Mouse (Mus musculus) ES-E14 (cell line): Measurements from ENCODE around the gene Cic.
A peak's percentile ranks its signal among the peaks of the same experiment; 100 is the strongest.

ENCODE experiments used
- CHD2 ChIP-seq: IDR thresholded peaks from 2 replicates; pipeline ENCODE4 v1.6.1; 2014; ENCODE audit warnings: mild to moderate bottlenecking, low read depth, low read length, inconsistent platforms
- HCFC1 ChIP-seq: IDR thresholded peaks from 2 replicates; pipeline ENCODE4 v1.6.1; 2012; ENCODE audit warnings: low read length, inconsistent platforms, borderline replicate concordance; ENCODE audit not compliant: insufficient read depth
- MAFK ChIP-seq: IDR thresholded peaks from 2 replicates; pipeline ENCODE4 v1.6.1; 2014; ENCODE audit warnings: mild to moderate bottlenecking, low read depth, low read length, inconsistent platforms; ENCODE audit not compliant: insufficient read depth
- ZC3H11A ChIP-seq: IDR thresholded peaks from 2 replicates; pipeline ENCODE4 v1.6.1; 2012; ENCODE audit warnings: low read depth, mild to moderate bottlenecking, inconsistent platforms, low read length, borderline replicate concordance
- ZNF384 ChIP-seq: IDR thresholded peaks from 2 replicates; pipeline ENCODE4 v1.6.1; 2012; ENCODE audit warnings: low read depth, low read length, inconsistent platforms

DNA sequence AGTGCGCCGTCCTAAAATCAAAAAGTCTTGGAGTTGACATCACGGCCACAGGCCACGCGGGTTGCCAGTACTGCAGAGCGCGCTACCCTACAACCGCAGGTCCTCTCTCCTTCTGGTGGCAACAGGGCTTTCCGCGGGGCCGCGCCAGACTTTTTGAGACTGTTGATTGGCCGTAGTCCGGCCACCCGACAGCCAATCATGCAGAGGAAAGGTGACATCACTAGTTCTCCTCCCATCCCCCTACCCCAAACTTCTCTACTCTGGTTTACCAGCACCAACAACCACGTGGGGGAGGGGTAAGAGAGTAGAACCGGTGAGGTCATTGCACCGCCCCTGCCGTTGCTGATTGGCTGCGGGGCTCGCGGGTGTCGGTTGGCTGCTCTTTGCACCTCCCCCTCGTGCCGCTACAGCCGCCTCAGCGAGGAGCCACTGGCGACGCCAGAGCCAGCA, at the start of gene Cic:
- TF ChIP-seq ZNF384 (no peak), CHD2 (peak; percentile 66), HCFC1 (no peak), ZC3H11A (no peak), MAFK (no peak)
